Mouse (Mus musculus) hindbrain, embryonic 16.5 days (tissue): ENCODE measurements around the gene Shisa5. TPM values are rescaled to one million over a fixed set of nuclear protein-coding genes. Genes with fewer than 3 reads are reported as not detected.
A peak's percentile ranks its signal among the peaks of the same experiment; 100 is the strongest.

ENCODE experiments used
- ATAC-seq: fragments of 200-750 bp; cut with Nextera tagmentation; 2 replicates; pipeline ENCODE4 v1.8.0; 2017; ENCODE audit warnings: moderate TSS enrichment, moderate library complexity
- H3K27ac ChIP-seq: fragments of 300-500 bp; sonication (generic); 2 replicates; pipeline ENCODE4 v1.5.1; 2014; ENCODE audit warnings: low read depth, mild to moderate bottlenecking, control low read depth, low read length, moderate library complexity
- H3K27me3 ChIP-seq: fragments of 300-500 bp; sonication (generic); replicated peaks from 2 replicates; pipeline ENCODE4 v1.6.1; 2014; ENCODE audit warnings: low read length; ENCODE audit not compliant: control insufficient read depth, insufficient read depth
- H3K36me3 ChIP-seq: fragments of 300-500 bp; sonication (generic); 2 replicates; pipeline ENCODE4 v1.6.1; 2014; ENCODE audit warnings: mild to moderate bottlenecking, low read length, moderate library complexity, mixed read lengths; ENCODE audit not compliant: control insufficient read depth, insufficient read depth
- H3K4me1 ChIP-seq: fragments of 300-500 bp; sonication (generic); 2 replicates; pipeline ENCODE4 v1.6.1; 2014; ENCODE audit warnings: low read depth, low read length; ENCODE audit not compliant: control insufficient read depth, insufficient read depth
- H3K4me2 ChIP-seq: fragments of 300-500 bp; sonication (generic); 2 replicates; pipeline ENCODE4 v1.6.1; 2014; ENCODE audit warnings: mild to moderate bottlenecking, low read length, control low read depth, moderate library complexity
- H3K4me3 ChIP-seq: fragments of 300-500 bp; sonication (generic); 2 replicates; pipeline ENCODE4 v1.5.1; 2014; ENCODE audit warnings: mild to moderate bottlenecking, low read length, control low read depth, moderate library complexity
- H3K9ac ChIP-seq: fragments of 300-500 bp; sonication (generic); 2 replicates; pipeline ENCODE4 v1.6.1; 2014; ENCODE audit warnings: low read depth, mild to moderate bottlenecking, control low read depth, low read length, moderate library complexity
- H3K9me3 ChIP-seq: fragments of 300-500 bp; sonication (generic); 2 replicates; pipeline ENCODE4 v1.6.1; 2014; ENCODE audit warnings: mild to moderate bottlenecking, low read length, moderate library complexity; ENCODE audit not compliant: control insufficient read depth
- WGBS: fragments of 180-500 bp; shearing (Covaris S2); extraction: QIAGEN DNeasy Blood & Tissue Kit; methylation state at CpG from one replicate; pipeline ENCODE4 v1.1.7; 2014; 5-methylcytosine and 5-hydroxymethylcytosine counted together
- polyA plus RNA-seq: library from polyadenylated mRNA; unstranded; fragments of >200 nt; fragmentation: Nextera tagmentation; extraction: Ambion mirVana; gene quantifications from 2 replicates; pipeline ENCODE4 v1.2.1, GENCODE M21; 2015

Gene Shisa5
- polyA plus RNA-seq, 1 experiment from 2014 or later = 87.5 TPM

- H3K4me2 ChIP-seq = no peak overlapping the region
- H3K36me3 ChIP-seq = 0 out of 2 replicates have a peak, but pooled peaks cover 5% of the 10 kb centered on the region
- H3K9ac ChIP-seq = no peak overlapping the region
- no peak overlapping the region for H3K27ac ChIP-seq
- H3K27me3 ChIP-seq = no peaks in the 10 kb centered on the region
- peaks cover 34% of the 10 kb centered on the region for H3K4me1 ChIP-seq
- H3K9me3 ChIP-seq = no peaks in the 10 kb centered on the region
- ATAC-seq = no peak
- no peak overlapping the region for H3K4me3 ChIP-seq
- WGBS = 41% methylated on average over 6 of the region's 6 CpGs
Observed at GRCm38 (mm10) chr9:109092799-109093198, 54.4 kb downstream of the Shisa5 start.

- H3K4me2 ChIP-seq = peak overlapping the region; percentile 83
- no peak for ATAC-seq
- H3K9ac ChIP-seq = peak overlapping the region; percentile 88
- peak overlapping the region; percentile 98 for H3K27ac ChIP-seq
- no peaks in the 10 kb centered on the region for H3K9me3 ChIP-seq
- H3K4me3 ChIP-seq = peak overlapping the region; percentile 79
- 0 out of 2 replicates have a peak, but pooled peaks cover 5% of the 10 kb centered on the region for H3K36me3 ChIP-seq
- H3K4me1 ChIP-seq = peaks cover 42% of the 10 kb centered on the region
- WGBS = 8% methylated on average over 11 of the region's 11 CpGs
- H3K27me3 ChIP-seq = no peaks in the 10 kb centered on the region
Observed at GRCm38 (mm10) chr9:109093786-109094552, 55.6 kb downstream of the Shisa5 start.

GRCm38 (mm10) chr9:109094553-109095136 lies 56.3 kb downstream of the Shisa5 start:
- no peaks in the 10 kb centered on the region for H3K27me3 ChIP-seq
- H3K9ac ChIP-seq = peak overlapping the region; percentile 88
- ATAC-seq = no peak; the same call in 1 of the 2 replicates
- H3K36me3 ChIP-seq = 0 out of 2 replicates have a peak, but pooled peaks cover 5% of the 10 kb centered on the region
- H3K27ac ChIP-seq = peak overlapping the region; percentile 98
- peak overlapping the region; percentile 79 for H3K4me3 ChIP-seq
- peaks cover 49% of the 10 kb centered on the region for H3K4me1 ChIP-seq
- no peaks in the 10 kb centered on the region for H3K9me3 ChIP-seq
- under 1% methylated on average over 20 of the region's 21 CpGs for WGBS
- H3K4me2 ChIP-seq = peak overlapping the region; percentile 83

GRCm38 (mm10) chr9:109095137-109095982 lies 57.0 kb downstream of the Shisa5 start, which contains the start of gene Plxnb1:
TSS of gene Plxnb1 (plus strand) at chr9:109095389.
- 0 out of 2 replicates have a peak, but pooled peaks cover 5% of the 10 kb centered on the region for H3K36me3 ChIP-seq
- peak; percentile 61 for ATAC-seq
- H3K27ac ChIP-seq = peak within 1 kb of the TSS; percentile 98
- WGBS = under 1% methylated on average over 57 of the region's 102 CpGs
- peak within 1 kb of the TSS; percentile 88 for H3K9ac ChIP-seq
- H3K9me3 ChIP-seq = no peaks in the 10 kb centered on the region
- peak within 1 kb of the TSS; percentile 83 for H3K4me2 ChIP-seq
- H3K4me1 ChIP-seq = peaks cover 50% of the 10 kb centered on the region
- H3K27me3 ChIP-seq = no peaks in the 10 kb centered on the region
- H3K4me3 ChIP-seq = peak within 1 kb of the TSS; percentile 79

GRCm38 (mm10) chr9:109096251-109096661 lies 57.9 kb downstream of the Shisa5 start:
- Histone ChIP-seq H3K36me3 (peaks cover 6% of the 10 kb centered on the region; the same call in 1 of the 2 replicates), H3K9ac (peak overlapping the region; percentile 88), H3K4me3 (peak overlapping the region; percentile 79), H3K4me1 (peaks cover 50% of the 10 kb centered on the region), H3K27me3 (no peaks in the 10 kb centered on the region), H3K4me2 (peak overlapping the region; percentile 83), H3K27ac (peak overlapping the region; percentile 98), H3K9me3 (no peaks in the 10 kb centered on the region)
- ATAC-seq = no peak
- 2% methylated on average over 9 of the region's 9 CpGs for WGBS

GRCm38 (mm10) chr9:109096856-109097255 lies 58.5 kb downstream of the Shisa5 start:
- H3K4me1 ChIP-seq = peaks cover 50% of the 10 kb centered on the region
- peak overlapping the region; percentile 98 for H3K27ac ChIP-seq
- peaks cover 5% of the 10 kb centered on the region; the same call in 1 of the 2 replicates for H3K36me3 ChIP-seq
- no peaks in the 10 kb centered on the region for H3K9me3 ChIP-seq
- no peaks in the 10 kb centered on the region for H3K27me3 ChIP-seq
- 12% methylated on average over 6 of the region's 6 CpGs for WGBS
- no peak for ATAC-seq
- peak overlapping the region; percentile 79 for H3K4me3 ChIP-seq
- peak overlapping the region; percentile 88 for H3K9ac ChIP-seq
- H3K4me2 ChIP-seq = peak overlapping the region; percentile 83

- Histone ChIP-seq H3K9me3 (no peaks in the 10 kb centered on the region), H3K27ac (peak overlapping the region; percentile 98), H3K4me1 (peaks cover 50% of the 10 kb centered on the region), H3K4me2 (peak overlapping the region; percentile 83), H3K27me3 (no peaks in the 10 kb centered on the region), H3K9ac (peak overlapping the region; percentile 88), H3K36me3 (peaks cover 3% of the 10 kb centered on the region; the same call in 1 of the 2 replicates), H3K4me3 (peak overlapping the region; percentile 79)
- ATAC-seq = no peak
- WGBS = 13% methylated on average over 6 of the region's 6 CpGs
Observed at GRCm38 (mm10) chr9:109097291-109097690, 58.9 kb downstream of the Shisa5 start.

- Histone ChIP-seq H3K9me3 (no peaks in the 10 kb centered on the region), H3K36me3 (peaks cover 3% of the 10 kb centered on the region; the same call in 1 of the 2 replicates), H3K27ac (peak overlapping the region; percentile 98), H3K9ac (peak overlapping the region; percentile 88), H3K4me2 (peak overlapping the region; percentile 83), H3K4me3 (peak overlapping the region; percentile 79; the same call in 1 of the 2 replicates), H3K4me1 (peaks cover 50% of the 10 kb centered on the region), H3K27me3 (no peaks in the 10 kb centered on the region)
- 33% methylated on average over 5 of the region's 5 CpGs for WGBS
- peak; percentile 66 for ATAC-seq
Observed at GRCm38 (mm10) chr9:109097831-109098230, 59.5 kb downstream of the Shisa5 start.
